Mouse (Mus musculus) MEL (cell line): Measurements from ENCODE around the gene Pafah2.
A peak's percentile ranks its signal among the peaks of the same experiment; 100 is the strongest.

Experiments
- CTCF ChIP-seq, 3 experiments: IDR thresholded peaks in 2 of 3; conservative IDR thresholded peaks in 1 of 3; 2 replicates each; pipeline ENCODE4 v1.5.1; 2011 to 2012; ENCODE audit warnings: low read length in 3 of 3, low read depth in 2 of 3, mild to moderate bottlenecking in 2 of 3, improper control_type of control experiment in 1 of 3, inconsistent platforms in 1 of 3, mixed read lengths in 1 of 3, moderate library complexity in 1 of 3; ENCODE audit not compliant: control insufficient read depth in 1 of 3, insufficient read depth in 1 of 3, poor library complexity in 1 of 3, severe bottlenecking in 1 of 3
- HCFC1 ChIP-seq: IDR thresholded peaks from 2 replicates; pipeline ENCODE4 v1.6.1; 2012; ENCODE audit warnings: low read depth, mild to moderate bottlenecking, inconsistent platforms, low read length, improper control_type of control experiment, moderate library complexity
- SIN3A ChIP-seq: IDR thresholded peaks from 2 replicates; pipeline ENCODE4 v1.6.1; 2012; ENCODE audit warnings: low read length, improper control_type of control experiment, inconsistent platforms

DNA sequence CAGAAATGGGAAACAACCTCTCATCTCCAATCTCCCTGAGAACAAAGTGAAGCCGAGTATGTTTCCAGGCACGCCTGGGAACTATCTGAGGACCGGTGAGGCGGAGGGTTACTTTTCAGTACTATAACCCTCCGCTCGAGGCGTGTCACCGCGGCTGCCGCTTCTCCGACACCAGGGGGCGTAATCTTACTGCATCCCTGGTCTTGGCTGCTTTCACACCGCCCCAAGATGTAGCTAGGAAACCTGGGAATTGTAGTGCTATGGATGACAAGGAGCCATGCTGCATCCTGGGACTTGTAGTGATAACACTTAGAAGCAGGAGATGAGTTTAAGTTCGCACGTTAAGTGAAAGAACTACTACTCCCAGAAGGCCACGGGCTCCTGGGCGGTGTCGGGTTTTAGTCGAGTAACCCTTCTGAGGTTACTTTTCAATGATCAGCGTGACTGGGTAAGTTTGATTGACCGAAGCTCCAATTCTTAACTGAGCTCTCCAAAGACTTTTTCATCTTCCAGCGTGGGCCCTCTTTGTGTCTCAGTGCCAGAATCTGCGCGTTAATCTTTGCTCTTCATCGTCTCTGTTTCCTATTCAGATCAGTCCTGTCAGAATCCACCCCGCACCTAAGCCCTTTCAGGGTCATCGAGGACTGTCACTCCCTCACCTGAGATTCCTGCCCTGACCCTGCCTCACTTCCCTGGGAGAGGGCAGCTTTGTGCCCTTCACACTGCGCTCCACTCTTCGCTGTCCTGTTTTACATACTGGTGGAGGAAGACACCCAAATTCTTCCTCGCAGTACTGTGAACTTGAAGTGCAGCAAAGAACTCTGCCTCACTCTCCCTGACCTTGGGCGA, at the start of gene Pafah2:
- TF ChIP-seq SIN3A (peak; percentile 96), CTCF (IDR thresholded peaks at IDR 0.05 in 2 of 3, conservative IDR thresholded peaks at IDR 0.05 in 1 of 3; ENCODE audit: control insufficient read depth in 1 of 3, insufficient read depth in 1 of 3, low read depth in 2 of 3, low read length in 3 of 3, poor library complexity in 1 of 3, severe bottlenecking in 1 of 3) (peak; percentile 82 to 93 (median 91)), HCFC1 (peak; percentile 99)
